Mouse (Mus musculus): ENCODE data around the gene Fzd10.

- TF ChIP-seq CTCF (IDR thresholded peaks at IDR 0.05; ENCODE audit: low read depth, low read length), result no peak
- TF ChIP-seq POLR2A (IDR thresholded peaks at IDR 0.05; ENCODE audit: extremely low read depth, insufficient read depth, low read length), result no peak
Observed at GRCm38 (mm10) chr5:128571706-128572105, 28.9 kb upstream of the Fzd10 start.

Measured in liver, adult 2 months (tissue).